Mouse (Mus musculus) thymus, postnatal 25 days (tissue): ENCODE results near the gene Galp.

Experiments
- DNase-seq: peaks from one replicate; pipeline ENCODE4 v3.0.0; 2022

Gene Galp

GRCm38 (mm10) chr7:6196790-6197189, at the start of gene Galp:
Gene Galp, plus strand, starts transcription at chr7:6197090.
- DNase-seq: no peak

- DNase-seq: no peak
Measured at GRCm38 (mm10) chr7:6147688-6148087, 49.2 kb upstream of the Galp start.

GRCm38 (mm10) chr7:6151266-6151665, 45.6 kb upstream of the Galp start:
- no peak for DNase-seq

DNA sequence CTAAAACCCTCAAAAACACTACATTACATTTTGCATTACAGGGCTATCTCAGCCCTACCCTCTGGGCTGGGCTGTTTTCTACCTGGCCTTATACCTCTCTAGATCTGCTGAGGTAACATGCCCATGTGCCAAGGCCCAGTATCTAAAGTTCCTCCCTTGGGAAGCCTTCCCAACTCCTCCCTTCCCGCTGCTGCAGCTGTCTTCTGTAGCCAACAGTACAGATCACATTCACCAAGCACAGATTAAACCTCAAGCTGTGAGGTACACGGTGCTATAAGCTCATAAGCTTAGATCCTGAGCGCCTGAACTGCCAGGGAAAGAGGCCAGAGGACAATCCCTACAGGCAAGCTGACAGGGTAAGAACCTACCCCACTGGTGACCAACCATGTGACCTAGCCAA, 44.9 kb upstream of the Galp start:
- no peak for DNase-seq

- DNase-seq: no peak
Measured at GRCm38 (mm10) chr7:6153131-6153530, 43.8 kb upstream of the Galp start.

DNA sequence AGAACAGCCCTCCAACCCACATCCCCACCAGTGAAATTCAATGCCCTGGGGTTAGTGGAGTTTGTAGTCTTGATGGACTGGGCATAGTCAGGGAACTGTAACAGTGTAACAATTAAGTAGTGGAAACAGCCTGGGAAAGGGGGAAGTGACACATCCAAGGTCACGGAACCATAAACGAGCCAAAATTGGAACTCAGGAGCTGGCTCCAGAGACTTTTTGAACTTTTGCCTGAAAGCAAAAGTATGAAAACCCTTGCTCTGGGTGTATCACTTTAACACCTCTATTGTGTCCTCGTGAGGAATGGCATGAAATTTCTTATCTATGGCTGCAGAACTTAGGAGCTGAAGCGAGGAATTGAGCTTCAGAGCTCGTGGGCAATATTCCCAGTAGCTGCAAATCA, 42.7 kb upstream of the Galp start:
- no peak for DNase-seq

- DNase-seq: peak; percentile 81
Measured at GRCm38 (mm10) chr7:6155031-6155872, 41.6 kb upstream of the Galp start.

DNA sequence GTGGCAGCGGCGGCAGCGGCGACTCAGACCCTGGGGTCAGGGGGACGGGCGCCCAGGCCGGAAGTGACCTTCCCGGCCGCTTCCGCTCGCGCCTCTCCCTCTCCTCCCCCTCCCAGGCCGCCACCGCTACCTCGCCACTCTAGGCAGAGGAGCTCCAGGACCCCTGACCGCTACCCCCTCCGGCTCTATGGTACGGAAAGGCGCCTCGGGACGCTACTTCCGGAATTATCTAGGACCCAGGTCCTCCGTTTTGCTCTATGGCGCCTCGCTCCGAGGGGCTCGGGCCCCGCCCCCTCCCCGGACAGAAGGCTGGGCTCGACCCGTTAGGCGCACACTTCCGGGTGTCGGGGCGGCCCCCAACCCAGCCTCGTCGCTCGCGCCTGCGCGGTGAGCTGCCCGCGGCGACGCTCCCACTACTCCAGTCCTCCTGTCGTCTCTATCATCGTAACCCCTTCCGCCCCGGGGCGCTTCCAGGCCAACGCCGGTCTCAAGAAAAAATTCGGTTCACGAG, 40.9 kb upstream of the Galp start, which contains the start of gene Zfp787:
Gene Zfp787 (minus strand): TSS at position 97 of the 511 bp plus-strand sequence.
- DNase-seq: peak; percentile 97

GRCm38 (mm10) chr7:6156901-6157472, 39.9 kb upstream of the Galp start:
- DNase-seq: no peak

GRCm38 (mm10) chr7:6157479-6157878, 39.4 kb upstream of the Galp start:
- DNase-seq: no peak

DNA sequence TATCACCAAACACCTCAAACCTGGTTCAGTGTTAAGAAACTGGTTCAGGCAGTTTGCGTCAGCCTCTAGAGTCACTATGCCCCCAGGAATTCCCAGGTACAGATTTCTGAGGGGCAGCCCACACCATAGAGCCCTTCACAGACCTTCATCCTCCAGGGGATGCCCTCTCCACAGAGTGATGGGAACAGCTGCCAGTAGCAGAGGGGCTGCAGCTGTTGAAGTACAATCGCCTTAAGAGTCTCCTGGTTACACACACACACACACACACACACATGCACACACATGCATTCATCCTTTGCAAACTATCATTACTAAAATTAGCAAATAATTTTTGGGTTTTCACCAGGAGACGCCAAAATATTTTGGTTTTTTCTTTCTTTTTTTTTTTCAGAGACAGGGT, 37.3 kb upstream of the Galp start:
- DNase-seq: no peak

GRCm38 (mm10) chr7:6161541-6161940, 35.3 kb upstream of the Galp start:
- no peak for DNase-seq

- no peak for DNase-seq
Measured at GRCm38 (mm10) chr7:6162172-6162571, 34.7 kb upstream of the Galp start.

GRCm38 (mm10) chr7:6164671-6165070, 32.2 kb upstream of the Galp start:
- DNase-seq: no peak

- no peak for DNase-seq
Measured at GRCm38 (mm10) chr7:6169403-6169802, 27.5 kb upstream of the Galp start.

GRCm38 (mm10) chr7:6170391-6170790, 26.5 kb upstream of the Galp start:
- no peak for DNase-seq

- no peak for DNase-seq
Measured at GRCm38 (mm10) chr7:6170871-6171270, 26.0 kb upstream of the Galp start.

- peak; percentile 76 for DNase-seq
Measured at GRCm38 (mm10) chr7:6171444-6172005, 25.4 kb upstream of the Galp start.

DNA sequence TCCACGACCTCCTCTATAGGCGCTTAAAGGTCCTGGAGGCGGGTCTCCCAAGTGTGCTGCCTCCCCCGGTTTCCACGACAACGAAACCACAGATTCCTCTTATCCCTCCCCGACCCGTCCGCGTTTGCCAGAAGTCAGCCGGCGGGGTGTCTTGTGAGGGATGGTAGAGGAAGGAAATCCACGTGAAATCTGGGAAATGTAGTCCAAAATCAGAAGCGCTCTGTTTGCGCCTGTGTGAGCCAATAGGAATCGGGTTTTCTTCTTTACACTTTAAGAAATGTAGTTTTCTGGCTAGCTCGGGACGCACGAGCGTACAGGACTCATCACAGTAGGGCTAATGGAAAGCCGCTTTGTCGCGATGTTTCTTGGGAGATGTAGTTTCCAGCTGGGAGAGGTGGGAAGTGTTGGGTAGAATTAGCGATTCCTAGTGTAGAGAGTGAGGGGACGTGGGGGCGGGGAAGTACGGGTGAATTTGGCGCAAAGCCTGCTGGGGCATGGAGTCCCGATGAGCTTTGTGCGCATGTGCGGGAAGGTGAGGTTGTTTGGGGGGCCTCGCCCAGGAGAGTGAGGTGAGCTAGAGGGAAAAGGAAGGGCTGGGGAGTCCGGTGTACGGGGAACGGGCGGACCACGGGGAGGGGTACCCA, 24.8 kb upstream of the Galp start, which contains the start of gene Zfp444:
Gene Zfp444 (plus strand): TSS at position 221 of the 644 bp plus-strand sequence.
- peak; percentile 97 for DNase-seq

GRCm38 (mm10) chr7:6172674-6173244, 24.1 kb upstream of the Galp start:
- DNase-seq: no peak

DNA sequence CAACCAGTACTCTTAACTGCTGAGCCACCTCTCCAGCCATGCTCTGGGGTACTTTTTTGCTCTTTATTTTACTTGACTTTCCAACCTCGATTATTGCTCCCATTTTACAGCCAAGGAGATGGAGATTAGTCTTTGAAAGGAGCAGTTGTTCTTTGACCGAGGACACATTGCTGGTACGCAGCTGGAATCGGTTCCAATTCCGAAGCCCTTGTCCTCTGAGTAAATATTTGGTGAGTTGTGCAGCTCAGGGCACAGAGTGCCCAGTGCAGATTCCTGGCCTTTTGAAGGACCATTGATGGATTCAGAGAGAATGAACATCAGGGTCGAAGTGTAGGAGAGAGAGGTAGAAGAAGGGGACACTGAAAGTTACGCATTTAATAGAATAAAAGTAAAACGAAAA, 23.0 kb upstream of the Galp start:
- no peak for DNase-seq

DNA sequence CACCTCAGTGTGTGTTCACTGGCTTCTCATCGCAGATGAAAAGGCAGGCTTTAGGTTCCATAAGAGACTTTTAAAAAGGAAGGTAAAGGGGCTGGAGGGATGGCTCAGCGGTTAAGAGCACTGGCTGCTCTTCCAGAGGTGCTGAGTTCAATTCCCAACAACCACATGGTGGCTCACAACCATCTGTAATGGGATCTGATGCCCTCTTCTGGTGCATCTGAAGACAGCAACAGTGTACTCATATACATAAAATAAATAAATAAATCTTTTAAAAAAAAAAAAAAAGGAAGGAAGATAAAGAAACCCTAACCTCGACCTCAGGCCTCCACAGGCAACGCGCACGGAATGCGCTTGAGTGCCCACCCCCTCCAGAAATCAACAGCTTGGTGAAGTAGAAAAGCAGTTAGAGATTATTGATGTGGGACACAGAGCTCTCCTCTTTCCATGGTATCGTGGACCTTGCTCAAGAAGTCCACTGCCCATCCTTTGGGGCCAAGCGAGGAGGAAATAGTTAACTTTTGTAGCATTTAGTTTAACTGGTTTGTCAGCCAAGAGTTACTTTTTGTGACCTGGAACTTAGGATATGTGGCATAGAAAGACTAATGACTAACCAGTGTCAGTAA, 22.4 kb upstream of the Galp start:
- DNase-seq: peak; percentile 12
